Mouse (Mus musculus) olfactory bulb, adult 2 months (tissue): Measurements from ENCODE around the gene Bloc1s2.

Experiments
- CTCF ChIP-seq: fragments of 200-500 bp; IDR thresholded peaks from 2 replicates; pipeline ENCODE4 v1.5.1; 2012; ENCODE audit warnings: low read depth, mild to moderate bottlenecking, low read length, moderate library complexity; ENCODE audit not compliant: insufficient read depth
- POLR2A ChIP-seq: fragments of 200-500 bp; IDR thresholded peaks from 2 replicates; pipeline ENCODE4 v1.6.1; 2012; ENCODE audit warnings: mild to moderate bottlenecking, low read depth, low read length, moderate library complexity; ENCODE audit not compliant: insufficient read depth

GRCm38 (mm10) chr19:44157005-44157404, 10.8 kb upstream of the Bloc1s2 start:
- TF ChIP-seq CTCF (no peak), POLR2A (no peak)
